Mouse (Mus musculus) heart, adult 2 months (tissue): ENCODE measurements at regions not wholly inside any gene's neighbourhood (a gene's known extent, or its start where the extent isn't known, plus 50 kb on each side); places are given as distances from the start of the nearest gene placed in this dataset.

Experiments
- DNase-seq, 2 experiments: peaks; one replicate each; pipeline ENCODE4 v3.0.0; 2021
- H3K27ac ChIP-seq: fragments of 200-600 bp; 2 replicates; pipeline ENCODE4 v1.8.1; 2022
- H3K27me3 ChIP-seq: fragments of 200-500 bp; 2 replicates; pipeline ENCODE4 v1.6.1; 2012; ENCODE audit warnings: mild to moderate bottlenecking, low read length, inconsistent platforms, mixed read lengths; ENCODE audit not compliant: control insufficient read depth, insufficient read depth
- H3K36me3 ChIP-seq: fragments of 200-500 bp; 2 replicates; pipeline ENCODE4 v1.6.1; 2012; ENCODE audit warnings: low read length, inconsistent platforms; ENCODE audit not compliant: control insufficient read depth, insufficient read depth
- H3K4me1 ChIP-seq: fragments of 200-500 bp; 2 replicates; pipeline ENCODE4 v1.6.1; 2011; ENCODE audit warnings: low read length; ENCODE audit not compliant: control insufficient read depth, insufficient read depth
- H3K4me3 ChIP-seq: fragments of 200-600 bp; 2 replicates; pipeline ENCODE4 v1.8.1; 2022
- H3K79me2 ChIP-seq: fragments of 200-500 bp; replicated peaks from 2 replicates; pipeline ENCODE4 v1.6.1; 2012; ENCODE audit warnings: mild to moderate bottlenecking, inconsistent platforms, low read length, moderate library complexity, mixed read lengths; ENCODE audit not compliant: control insufficient read depth, insufficient read depth
- H3K9ac ChIP-seq: fragments of 200-500 bp; 2 replicates; pipeline ENCODE4 v1.6.1; 2012; ENCODE audit warnings: low read depth, mild to moderate bottlenecking, control low read depth, inconsistent platforms, low read length, mixed read lengths
- CTCF ChIP-seq: fragments of 200-600 bp; IDR thresholded peaks from 2 replicates; pipeline ENCODE4 v1.8.1; 2022; ENCODE audit warnings: antibody characterized with exemption, mild to moderate bottlenecking, moderate library complexity
- EP300 ChIP-seq: fragments of 200-500 bp; IDR thresholded peaks from 2 replicates; pipeline ENCODE4 v1.6.1; 2011; ENCODE audit warnings: low read depth, low read length, control low read depth; ENCODE audit not compliant: insufficient read depth
- POLR2A ChIP-seq: fragments of 200-500 bp; IDR thresholded peaks from 2 replicates; pipeline ENCODE4 v1.6.1; 2011; ENCODE audit warnings: mild to moderate bottlenecking, low read depth, low read length, control low read depth; ENCODE audit not compliant: insufficient read depth
- WGBS: fragments of 180-500 bp; shearing (Covaris S2); methylation state at CpG from one replicate; pipeline ENCODE4 v1.1.7; 2018; 5-methylcytosine and 5-hydroxymethylcytosine counted together
- intact Hi-C: fragments of 180-260 bp; cut with DNase I; formaldehyde crosslinking; loops from one replicate; pipeline ENCODE4 v1.15.1; 2025

- no peak overlapping the region for H3K27ac ChIP-seq
- no peak overlapping the region for H3K4me3 ChIP-seq
- intact Hi-C loops: no loop called here
- no peaks in the 10 kb centered on the region for H3K79me2 ChIP-seq
- H3K4me1 ChIP-seq: no peaks in the 10 kb centered on the region
- TF ChIP-seq EP300: no peak
- no peak for TF ChIP-seq POLR2A
- no peak for TF ChIP-seq CTCF
- H3K9ac ChIP-seq: no peak overlapping the region
- H3K27me3 ChIP-seq: no peaks in the 10 kb centered on the region
- no peaks in the 10 kb centered on the region for H3K36me3 ChIP-seq
- no peak for DNase-seq
- 58% methylated on average over 8 of the region's 8 CpGs for WGBS
These were observed 231.0 kb downstream of the Igsf11 start for GRCm38 (mm10) chr16:39123445-39123952.

DNA sequence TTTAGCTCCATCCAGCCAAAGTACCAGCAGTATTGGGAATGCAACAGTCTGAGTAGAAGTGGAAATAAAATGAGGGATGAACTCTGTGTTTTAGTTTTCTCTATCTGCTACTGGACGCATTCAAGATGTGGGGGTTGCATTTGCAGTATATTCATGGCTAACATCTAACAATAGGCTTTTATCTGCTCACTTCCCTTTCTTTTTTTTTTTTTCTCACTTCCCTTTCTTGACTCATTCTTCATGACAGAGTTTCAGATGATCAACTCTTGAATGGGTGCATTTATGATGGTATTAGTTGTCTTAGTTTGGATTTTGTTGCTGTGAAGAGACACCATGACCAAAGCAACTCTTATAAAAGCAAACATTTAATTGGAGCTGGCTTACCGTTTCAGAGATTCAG is 240.0 kb downstream of the Igsf11 start:
- no peaks in the 10 kb centered on the region for H3K36me3 ChIP-seq
- DNase-seq: no peak
- H3K4me3 ChIP-seq: no peak overlapping the region
- H3K27ac ChIP-seq: no peak overlapping the region
- WGBS: 57% methylated on average over 2 of the region's 2 CpGs
- H3K9ac ChIP-seq: no peak overlapping the region
- intact Hi-C loops: no loop called here
- no peak for TF ChIP-seq CTCF
- TF ChIP-seq EP300: no peak
- no peak for TF ChIP-seq POLR2A
- no peaks in the 10 kb centered on the region for H3K79me2 ChIP-seq
- no peaks in the 10 kb centered on the region for H3K27me3 ChIP-seq
- no peaks in the 10 kb centered on the region for H3K4me1 ChIP-seq

DNA sequence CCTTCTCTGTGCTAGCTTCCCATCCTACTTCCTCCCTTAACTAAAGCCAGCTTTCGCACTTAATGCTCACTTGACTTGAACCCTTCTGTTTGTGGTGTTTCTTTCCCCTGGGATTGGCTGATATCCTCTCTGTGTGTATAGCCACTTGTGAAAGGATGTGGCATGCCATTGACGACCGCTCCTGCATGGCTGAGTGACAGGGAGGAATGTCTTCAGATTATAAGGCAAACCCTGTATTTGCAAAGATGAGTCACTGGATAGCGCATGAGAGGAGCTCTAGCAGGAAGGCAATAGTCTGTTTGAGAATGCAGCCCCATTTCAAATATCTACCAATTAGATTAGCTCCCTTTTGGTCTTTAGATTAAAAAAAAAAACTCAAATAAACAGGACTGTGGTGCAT is 243.3 kb downstream of the Igsf11 start:
- no peaks in the 10 kb centered on the region for H3K79me2 ChIP-seq
- H3K27ac ChIP-seq: no peak overlapping the region
- H3K4me3 ChIP-seq: no peak overlapping the region
- H3K27me3 ChIP-seq: no peaks in the 10 kb centered on the region
- H3K36me3 ChIP-seq: no peaks in the 10 kb centered on the region
- TF ChIP-seq CTCF: no peak
- TF ChIP-seq POLR2A: no peak
- DNase-seq: no peak
- 41% methylated on average over 4 of the region's 4 CpGs for WGBS
- intact Hi-C loops: no loop called here
- H3K9ac ChIP-seq: no peak overlapping the region
- no peaks in the 10 kb centered on the region for H3K4me1 ChIP-seq

DNA sequence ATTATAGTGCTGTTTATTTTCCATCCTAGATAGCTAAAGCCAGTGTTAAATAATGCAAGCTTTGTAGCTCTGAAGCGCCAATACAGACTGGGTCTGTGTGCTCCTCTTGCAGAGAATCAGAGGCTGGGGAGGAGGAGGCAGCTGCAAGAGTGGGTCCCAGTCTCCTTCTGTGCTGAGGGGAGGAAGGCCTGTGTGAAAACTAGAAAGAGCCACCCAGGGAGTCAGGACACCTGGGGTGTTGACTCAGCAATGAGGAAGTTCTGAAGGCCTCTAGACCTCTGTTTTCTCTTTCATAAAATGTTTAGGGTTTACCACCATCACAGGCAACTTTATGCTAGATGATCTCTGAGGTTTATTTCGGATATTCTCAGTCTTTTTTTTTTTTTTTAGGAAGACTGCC is 254.7 kb downstream of the Igsf11 start:
- H3K36me3 ChIP-seq: no peaks in the 10 kb centered on the region
- no peak overlapping the region for H3K27ac ChIP-seq
- H3K9ac ChIP-seq: no peak overlapping the region
- no peaks in the 10 kb centered on the region for H3K27me3 ChIP-seq
- 49% methylated on average over 2 of the region's 2 CpGs for WGBS
- DNase-seq: no peak
- TF ChIP-seq CTCF (no peak), EP300 (no peak), POLR2A (no peak)
- H3K4me1 ChIP-seq: no peaks in the 10 kb centered on the region
- H3K4me3 ChIP-seq: no peak overlapping the region
- intact Hi-C loops: no loop called here
- no peaks in the 10 kb centered on the region for H3K79me2 ChIP-seq

- Histone ChIP-seq H3K4me3 (no peak overlapping the region), H3K79me2 (no peaks in the 10 kb centered on the region), H3K27me3 (no peaks in the 10 kb centered on the region), H3K4me1 (no peaks in the 10 kb centered on the region), H3K36me3 (no peaks in the 10 kb centered on the region), H3K27ac (no peak overlapping the region), H3K9ac (no peak overlapping the region)
- intact Hi-C loops: no loop called here
- TF ChIP-seq CTCF: no peak
- TF ChIP-seq POLR2A: no peak
- no peak for TF ChIP-seq EP300
- DNase-seq: no peak
- 72% methylated on average over 9 of the region's 9 CpGs for WGBS
These were observed 259.2 kb downstream of the Igsf11 start for GRCm38 (mm10) chr16:39151325-39152318.

DNA sequence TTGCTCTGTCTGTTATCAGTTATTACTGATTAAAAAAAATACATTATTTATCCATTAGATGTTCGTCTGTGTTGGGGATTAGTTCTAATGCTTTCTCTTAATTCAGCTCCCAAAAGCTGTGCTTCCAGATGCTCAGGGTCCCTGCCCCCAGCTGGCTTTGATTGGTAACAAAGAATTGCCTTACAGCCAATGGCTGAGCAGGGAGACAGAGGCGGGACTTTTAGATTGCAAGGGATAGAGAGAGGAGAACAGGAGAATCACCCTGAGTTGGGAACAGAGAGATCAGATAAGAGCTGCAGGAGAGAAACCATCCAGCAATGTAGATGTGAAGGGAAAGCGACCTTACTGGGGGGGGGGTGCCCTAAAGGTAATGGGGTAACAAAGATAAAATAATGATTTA is 266.4 kb downstream of the Igsf11 start:
- no peaks in the 10 kb centered on the region for H3K36me3 ChIP-seq
- H3K4me3 ChIP-seq: no peak overlapping the region
- no peaks in the 10 kb centered on the region for H3K79me2 ChIP-seq
- TF ChIP-seq EP300: no peak
- 41% methylated on average over 3 of the region's 3 CpGs for WGBS
- intact Hi-C loops: no loop called here
- H3K27ac ChIP-seq: no peak overlapping the region
- no peak overlapping the region for H3K9ac ChIP-seq
- no peaks in the 10 kb centered on the region for H3K27me3 ChIP-seq
- DNase-seq: no peak
- H3K4me1 ChIP-seq: no peaks in the 10 kb centered on the region
